Mouse (Mus musculus): Measurements from ENCODE around the gene Ccdc30.

Gene Ccdc30

DNA sequence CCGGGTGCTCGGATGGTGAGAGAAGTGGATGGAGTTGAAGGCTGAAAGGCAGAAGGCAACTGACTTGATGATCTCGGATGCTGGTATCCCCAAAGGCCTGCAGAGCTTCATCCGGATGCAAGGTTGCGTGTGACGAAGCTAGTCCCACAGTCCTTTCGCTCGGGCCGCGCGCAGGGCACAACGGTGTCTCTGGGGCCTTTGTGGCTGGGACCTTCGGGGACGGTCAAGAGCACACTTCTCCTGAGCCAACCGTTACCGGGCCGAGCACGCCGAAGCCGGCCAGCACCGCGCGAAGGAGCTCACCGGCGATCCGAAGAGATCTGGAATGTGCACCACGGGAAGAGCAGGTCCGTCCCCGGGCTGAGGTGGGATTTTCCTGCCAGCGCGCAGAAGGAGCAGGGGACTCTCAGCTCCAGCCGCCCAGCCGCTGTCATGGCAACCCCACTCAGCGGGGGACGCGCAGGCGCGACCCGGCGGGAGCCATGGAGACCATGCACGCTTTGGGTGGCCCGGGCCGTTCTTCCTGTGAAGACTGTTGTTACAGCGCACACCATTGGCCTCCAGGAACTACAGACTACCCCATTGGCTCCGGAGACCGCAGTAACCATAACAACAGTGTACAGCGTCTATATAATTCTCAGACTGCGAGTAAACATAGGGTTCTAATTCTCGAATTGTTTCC lies at the start of gene Ccdc30:
TSS of gene Ccdc30 (minus strand) at position 450 of the 682 bp plus-strand sequence.
- DNase-seq (ENCODE audit: low read depth, low spot score) = peak; percentile 98

DNA sequence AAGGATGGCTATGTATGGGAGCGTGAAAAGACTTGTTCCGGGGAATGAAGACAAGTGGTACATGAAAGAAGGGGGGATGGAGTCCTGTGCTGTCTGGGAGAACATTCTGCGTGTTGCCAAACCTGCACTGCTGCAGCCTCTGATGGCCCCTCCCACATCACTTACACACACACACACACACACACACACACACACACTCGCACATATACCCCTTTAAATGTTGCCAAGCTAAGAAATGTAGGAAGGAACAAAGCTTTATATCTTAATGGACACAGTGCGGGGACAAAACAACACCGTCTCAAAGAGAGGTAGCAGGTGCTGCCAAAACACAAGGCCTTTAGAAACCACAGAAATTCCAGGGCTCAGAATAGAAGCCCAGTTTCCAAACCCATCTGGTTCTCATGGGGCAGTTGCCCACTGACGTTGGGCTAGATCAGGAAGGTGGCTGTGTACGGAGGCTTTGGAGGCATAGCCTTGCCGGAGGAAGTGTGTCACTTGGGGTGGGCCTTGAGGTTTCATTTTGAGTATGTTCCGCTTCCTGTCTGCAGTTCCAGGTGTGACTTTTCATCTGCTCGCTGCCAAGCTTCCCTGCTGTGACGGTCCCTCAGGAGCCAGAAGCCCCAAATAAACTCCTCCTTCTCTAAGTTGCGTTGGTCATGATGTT lies 48.6 kb upstream of the Ccdc30 start:
- DNase-seq (ENCODE audit: low read depth, low spot score) = no peak

DNA sequence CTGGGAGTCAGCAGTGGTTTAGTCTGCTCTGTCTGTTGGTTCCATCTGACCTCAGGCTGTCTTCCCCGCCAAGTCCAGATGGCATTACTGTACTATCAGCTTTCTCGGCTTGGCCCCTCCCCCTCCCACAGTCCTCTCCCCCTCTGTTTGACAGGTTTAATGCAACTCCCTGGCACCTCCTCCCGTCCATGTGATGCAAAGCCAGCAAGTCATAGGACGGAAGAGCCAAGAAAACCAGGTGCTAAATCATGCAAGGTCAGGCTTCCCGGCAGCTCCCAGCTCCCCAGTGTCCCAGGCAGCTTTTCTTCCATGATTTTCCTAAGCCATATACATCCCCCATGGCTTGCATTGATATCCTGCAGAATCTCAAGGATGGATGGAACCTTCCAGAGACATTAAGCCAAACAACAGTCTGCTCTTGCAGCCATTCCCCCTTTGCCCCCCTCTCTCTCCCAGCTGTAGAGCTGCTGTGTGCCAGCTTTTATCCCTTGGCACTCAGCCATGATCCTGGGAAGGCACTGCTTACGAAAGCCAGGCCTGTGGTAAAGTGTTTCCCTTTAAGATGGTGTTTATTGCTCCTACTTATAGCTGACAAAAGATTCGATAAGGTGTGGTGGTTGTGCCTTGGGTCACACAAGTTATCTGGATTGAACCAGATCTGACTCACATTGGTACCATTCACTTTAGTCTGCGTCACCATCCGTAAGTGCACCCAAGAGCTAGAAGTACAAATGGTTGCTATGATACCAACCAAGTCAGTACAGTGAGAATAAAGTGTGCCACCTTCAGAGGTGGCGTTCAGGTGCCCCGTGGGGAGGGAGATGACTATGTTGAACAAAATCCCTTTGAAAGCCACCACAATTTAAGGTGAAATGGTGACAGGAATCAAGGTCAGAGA lies 47.8 kb upstream of the Ccdc30 start:
- DNase-seq (ENCODE audit: low read depth, low spot score) = peak; percentile 33

DNA sequence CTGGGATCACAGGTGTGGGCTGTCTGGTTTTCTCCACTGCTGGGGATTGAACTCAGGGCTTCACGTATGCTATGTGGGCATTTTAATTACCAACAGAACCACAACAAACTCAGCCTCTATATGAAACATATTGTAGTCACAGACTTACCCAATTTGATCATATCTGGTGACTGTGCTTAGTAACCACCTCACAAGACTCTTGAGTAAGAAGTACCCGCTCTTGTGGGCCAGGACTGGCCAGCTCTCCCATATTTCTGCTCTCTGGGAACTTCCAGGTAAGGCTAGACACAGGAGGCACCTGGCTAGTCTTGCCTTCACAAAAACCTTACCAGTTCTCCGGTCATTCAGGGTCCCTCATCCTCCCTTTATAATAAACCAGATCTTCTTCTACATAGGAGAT lies 47.1 kb upstream of the Ccdc30 start:
- no peak for DNase-seq (ENCODE audit: low read depth, low spot score)

DNA sequence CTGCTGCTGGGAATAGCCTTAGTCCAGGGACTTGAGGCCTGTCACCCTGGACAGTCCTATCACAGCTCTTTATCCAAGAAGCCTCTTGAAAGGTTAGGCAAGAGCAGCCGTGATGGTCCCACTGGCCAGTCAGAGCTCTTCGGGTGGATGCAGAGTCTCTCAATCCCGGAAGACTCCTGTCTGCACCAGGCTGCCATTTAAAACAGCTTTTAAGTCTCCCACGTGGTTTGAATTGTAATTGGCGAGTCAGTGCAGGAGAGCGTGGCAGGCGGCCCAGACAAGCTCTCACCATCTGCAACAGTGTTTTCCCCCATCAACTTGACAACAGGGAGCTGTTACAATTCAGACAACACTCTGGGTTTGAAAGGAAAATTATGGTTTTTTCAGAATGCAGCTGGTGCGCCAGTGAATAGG lies 45.4 kb upstream of the Ccdc30 start:
- DNase-seq (ENCODE audit: low read depth, low spot score) = no peak

DNA sequence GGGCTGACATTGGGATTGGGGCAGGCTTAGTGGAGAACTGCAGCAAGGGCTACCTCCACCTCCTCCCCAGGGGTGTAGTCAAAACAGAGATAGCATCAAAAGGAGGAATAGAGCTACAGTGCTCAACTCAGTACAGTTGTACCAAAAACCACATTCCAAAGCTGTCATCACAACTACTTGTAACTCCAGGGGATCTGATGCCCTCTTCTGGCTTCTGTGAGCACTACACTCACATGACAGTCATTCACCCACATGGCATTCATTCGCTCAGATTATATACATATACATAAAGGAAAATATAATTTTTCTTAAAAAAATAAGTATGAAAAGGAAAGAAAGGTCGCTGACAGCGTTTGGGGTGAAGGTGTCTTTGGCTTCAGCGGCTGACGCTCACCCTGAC lies 45.0 kb upstream of the Ccdc30 start:
- DNase-seq (ENCODE audit: low read depth, low spot score) = peak; percentile 55

DNA sequence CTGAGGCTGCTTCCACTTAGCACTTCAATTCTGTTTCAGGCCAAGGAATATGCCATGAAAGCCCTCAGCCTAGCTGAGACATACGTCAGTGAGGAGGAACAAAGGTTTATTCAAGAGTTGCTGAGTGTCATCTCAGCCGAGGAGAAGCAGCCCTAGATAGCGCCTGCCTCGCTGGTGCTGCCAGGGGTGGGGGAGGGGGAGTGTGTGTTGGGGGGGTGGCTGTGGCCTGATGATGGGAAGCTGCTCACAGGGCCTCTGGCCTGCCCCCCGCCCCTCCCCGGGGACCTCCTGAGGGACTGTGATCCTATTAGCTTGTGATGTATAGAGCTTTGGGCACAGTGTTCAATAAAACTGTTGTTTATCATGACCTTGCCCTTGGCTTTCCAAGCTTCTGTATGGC lies 38.2 kb upstream of the Ccdc30 start:
- no peak for DNase-seq (ENCODE audit: low read depth, low spot score)

DNA sequence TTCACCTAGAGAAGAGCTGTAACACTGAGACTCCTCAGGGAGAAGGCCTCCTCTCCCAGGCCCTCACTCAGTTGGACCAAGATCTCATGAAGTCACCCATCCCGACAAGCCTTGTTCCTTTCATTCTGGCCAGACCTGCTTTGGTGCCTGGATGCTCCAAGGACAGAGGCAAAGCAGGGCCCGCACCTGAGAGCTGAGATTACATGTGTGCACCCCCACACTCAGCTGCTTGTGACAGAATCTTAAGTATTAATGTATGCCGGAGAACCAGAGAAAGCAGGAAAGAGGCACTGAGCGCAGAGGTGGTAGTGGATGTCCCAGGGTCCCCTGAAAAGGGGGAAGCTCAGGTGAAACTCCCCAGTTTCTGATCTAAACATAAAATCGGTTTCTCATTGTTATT lies 37.8 kb upstream of the Ccdc30 start:
- no peak for DNase-seq (ENCODE audit: low read depth, low spot score)

DNA sequence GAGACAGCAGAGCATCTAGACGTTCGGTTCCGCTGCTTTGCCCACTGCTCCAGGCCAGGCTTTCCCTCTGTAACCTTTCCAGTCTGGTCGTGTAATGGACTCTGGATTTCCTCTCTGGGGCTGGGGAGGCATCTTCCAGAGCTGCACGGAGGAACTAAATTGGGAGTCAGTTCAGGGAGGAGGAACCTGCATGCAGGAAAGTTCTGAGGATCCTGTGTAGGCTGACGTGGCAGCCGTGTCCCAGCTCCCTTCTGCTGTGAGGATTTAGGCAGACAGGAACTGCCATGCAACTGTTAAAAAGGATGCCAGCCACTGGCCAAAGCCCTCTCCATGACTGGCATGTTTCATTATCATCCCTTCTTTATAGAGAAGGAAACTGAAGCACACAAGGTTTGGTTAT lies 35.1 kb upstream of the Ccdc30 start:
- no peak for DNase-seq (ENCODE audit: low read depth, low spot score)

DNA sequence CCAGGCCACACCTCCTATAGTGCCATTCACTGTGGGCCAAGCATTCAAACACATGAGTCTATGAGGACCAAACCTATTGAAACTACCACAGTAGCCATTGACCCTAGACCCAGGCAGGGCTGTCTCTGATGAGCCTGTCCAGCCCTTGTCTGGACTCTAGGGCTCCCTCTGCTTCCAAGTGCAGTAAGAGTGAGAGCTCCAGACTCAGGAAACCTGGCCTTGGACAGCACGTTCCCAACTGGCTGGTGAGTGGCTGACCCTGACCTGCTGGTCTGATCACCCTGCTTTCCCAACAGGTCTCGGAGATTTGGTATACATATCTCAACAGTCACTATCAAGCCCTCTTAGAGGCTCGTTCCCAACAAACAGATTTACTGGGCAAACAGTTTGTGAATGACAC lies 32.5 kb upstream of the Ccdc30 start:
- DNase-seq (ENCODE audit: low read depth, low spot score) = no peak

DNA sequence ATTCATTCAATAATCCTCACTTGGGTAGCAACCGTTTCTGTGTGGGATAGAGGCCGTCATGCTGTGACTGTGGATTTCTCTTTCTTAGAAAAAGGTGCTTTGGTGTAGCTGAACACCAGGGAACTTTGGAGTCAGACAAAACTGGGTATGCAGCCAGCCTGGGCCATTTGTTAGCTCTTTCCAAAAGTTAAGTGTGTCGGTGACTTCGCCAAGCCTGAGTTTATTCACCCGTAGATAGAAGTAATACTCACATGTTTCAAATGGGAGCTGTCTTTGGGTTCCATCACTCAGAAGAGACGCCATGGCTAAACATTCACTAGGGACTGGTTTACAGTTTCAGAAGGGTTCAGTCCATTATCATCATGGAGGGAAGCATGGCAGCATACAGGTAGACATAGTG lies 31.9 kb upstream of the Ccdc30 start:
- no peak for DNase-seq (ENCODE audit: low read depth, low spot score)

DNA sequence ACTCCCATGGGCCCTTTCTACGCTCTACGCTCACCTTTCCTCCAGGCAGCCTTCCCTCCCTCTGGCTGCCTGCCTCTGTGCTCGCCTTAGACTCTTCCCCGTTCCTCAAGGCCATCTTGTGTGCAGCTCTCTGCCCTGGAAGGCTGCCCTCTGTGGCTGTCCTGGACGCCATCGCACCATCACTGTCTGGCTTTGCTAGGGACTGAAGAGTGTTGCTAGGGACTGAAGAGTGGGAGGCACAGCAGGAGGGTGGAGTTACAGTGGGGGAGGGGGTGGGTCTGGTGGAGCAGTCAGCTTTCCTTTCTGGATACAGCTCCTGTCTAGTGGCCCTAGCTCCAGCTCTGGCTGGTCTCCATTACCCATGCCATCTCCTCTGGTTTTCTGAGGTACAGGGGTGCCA lies 27.2 kb upstream of the Ccdc30 start:
- DNase-seq (ENCODE audit: low read depth, low spot score) = peak; percentile 77

DNA sequence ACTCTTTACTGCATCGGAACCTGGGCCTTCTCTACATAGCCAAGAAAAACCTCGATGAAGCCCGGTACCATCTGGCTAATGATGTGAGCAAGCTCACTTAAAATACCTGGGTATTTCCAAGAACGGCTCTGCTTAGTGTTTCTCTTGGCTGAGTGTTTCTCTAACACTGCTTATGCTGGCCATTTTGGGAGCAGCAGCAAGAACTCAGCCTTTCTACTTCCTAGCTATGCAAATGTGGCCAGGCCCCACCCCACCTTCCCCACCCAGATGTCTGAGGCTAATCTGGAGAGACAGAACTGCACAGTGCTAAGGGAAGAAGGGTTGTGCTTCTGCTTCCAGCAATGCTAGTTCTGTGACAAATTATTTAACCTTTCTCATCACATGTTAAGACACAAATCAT lies 26.5 kb upstream of the Ccdc30 start:
- peak; percentile 73 for DNase-seq (ENCODE audit: low read depth, low spot score)

DNA sequence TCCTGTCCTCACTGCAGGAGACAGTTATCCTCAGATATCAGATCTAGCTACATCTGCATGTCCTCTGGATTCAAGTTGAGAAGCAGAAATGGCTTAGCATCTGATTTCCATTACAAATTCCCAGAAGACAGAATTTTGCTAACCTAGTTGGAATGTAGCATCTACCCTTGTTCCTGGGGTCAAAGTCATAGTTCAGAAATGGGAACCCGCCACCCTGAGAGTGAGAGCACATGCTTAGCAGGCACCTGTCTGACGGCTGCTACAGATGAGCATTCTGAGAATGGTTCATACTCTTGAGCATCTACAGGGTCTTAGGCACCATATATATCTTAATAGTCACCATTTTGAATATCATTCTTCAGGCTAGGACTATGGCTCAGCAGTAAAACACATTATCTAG lies 22.6 kb upstream of the Ccdc30 start:
- DNase-seq (ENCODE audit: low read depth, low spot score) = no peak

DNA sequence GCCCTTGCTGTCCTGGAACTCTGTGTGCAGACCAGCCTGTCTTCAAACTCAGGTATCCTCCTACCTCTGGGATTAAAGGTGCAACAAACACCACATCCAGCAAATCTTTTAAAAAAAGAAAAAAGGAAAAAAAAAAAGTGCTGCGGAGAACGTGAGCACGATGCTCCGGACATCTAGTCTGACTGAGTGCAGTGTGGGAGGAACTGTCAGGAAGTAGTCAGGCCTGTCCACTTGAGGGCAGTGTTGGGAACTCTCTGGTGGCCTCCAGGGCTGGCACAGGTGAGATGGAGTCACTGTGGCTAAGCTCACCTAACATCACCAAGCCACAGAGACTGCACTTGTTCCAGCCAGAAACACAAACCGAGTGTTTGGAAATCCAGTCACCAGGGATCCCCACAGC lies 15.4 kb upstream of the Ccdc30 start:
- peak; percentile 51 for DNase-seq (ENCODE audit: low read depth, low spot score)

DNA sequence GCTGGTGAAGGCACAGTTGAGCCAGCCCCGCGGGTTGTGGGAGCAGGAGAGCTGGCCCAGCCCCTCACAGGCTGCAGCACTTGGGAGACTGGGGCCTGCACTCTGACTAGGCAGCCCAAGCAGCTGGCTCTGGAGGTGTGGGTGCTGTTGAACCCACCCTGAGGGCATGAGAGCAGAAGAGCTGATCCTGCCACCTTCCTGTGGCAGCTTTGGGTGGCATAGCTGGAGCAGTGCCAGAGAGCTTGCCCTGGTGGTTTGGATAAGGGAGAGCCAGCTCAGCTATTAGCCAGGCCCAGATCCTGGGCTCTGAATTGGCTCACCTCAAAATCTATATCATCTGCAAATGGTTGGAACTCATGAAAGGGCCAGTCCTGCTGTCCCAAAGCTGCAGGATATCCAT lies 12.4 kb upstream of the Ccdc30 start:
- DNase-seq (ENCODE audit: low read depth, low spot score) = no peak

DNA sequence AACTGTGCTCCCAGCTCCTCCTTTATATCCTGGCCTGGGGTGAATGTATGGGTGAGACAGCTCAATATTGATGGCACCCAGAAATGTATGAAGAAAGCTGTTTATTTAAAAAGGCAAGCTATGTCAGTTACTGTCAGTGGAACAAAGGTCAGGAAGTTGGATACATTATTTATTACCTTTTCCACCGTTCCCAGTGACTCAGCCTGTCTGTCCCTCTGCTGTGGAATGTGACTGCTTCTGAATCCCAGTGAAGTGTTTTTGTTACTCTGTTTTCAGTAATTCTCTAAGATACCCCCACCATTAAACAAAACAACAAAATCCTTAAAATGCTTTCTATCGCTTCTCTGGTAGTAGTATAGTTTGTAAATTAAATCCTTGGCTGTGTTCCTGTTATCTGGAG lies 10.3 kb upstream of the Ccdc30 start:
- DNase-seq (ENCODE audit: low read depth, low spot score) = no peak

DNA sequence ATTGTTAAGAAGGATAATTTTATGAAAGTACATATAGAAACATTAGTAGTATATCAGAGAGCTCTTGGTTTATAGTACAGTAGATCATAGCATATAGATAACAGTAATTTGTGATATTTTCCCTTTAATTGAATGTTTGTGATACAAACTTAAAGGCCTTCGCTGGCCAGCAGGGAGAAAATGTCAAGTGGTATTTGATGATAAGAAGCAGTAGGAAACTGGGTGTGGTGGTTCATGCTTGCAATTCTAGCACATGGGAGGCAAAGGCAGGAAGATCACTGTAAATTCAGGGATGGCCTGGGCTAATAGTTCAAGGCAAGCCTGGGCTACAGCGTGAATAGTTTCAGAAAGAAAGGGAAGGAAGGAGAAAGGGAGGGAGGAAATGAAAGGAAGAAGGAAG lies 9.8 kb upstream of the Ccdc30 start:
- DNase-seq (ENCODE audit: low read depth, low spot score) = no peak

DNA sequence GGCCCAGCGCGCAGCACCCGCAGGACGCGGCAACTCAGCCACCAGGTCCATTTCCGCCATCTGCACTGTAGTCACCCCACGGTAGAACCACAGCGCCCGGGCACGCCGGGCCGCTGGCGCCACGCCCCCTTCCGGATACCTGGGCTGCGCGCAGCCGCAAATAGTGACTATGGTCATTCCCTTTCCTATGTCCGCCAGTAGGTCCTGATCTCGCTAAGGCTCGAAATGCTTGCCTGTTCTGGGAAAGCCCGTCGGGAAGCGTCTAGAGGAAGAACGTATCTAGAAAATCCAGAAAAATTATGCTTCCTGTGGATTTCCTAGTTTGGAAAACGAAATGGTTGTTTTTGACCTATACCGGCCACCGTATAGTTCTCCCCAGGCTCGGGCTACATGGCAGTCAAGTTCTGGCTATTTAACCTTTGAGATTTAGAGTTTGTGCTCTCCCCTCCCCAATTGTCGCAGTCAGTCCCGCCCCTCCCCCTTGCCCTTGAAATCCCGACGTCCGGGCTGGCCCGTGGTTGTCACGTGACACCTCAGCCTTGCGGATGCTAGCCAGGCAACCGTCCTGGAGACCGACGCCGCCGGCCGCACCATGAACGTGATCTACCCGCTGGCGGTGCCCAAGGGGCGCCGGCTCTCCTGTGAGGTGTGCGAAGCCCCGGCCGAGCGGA lies 7.1 kb upstream of the Ccdc30 start, which contains the start of the genes Ppcs and Zmynd12:
TSS of gene Ppcs (minus strand) at position 127 of the 671 bp plus-strand sequence.
TSS of gene Zmynd12 (plus strand) at position 521 of the 671 bp plus-strand sequence.
- DNase-seq (ENCODE audit: low read depth, low spot score) = peak; percentile 98

DNA sequence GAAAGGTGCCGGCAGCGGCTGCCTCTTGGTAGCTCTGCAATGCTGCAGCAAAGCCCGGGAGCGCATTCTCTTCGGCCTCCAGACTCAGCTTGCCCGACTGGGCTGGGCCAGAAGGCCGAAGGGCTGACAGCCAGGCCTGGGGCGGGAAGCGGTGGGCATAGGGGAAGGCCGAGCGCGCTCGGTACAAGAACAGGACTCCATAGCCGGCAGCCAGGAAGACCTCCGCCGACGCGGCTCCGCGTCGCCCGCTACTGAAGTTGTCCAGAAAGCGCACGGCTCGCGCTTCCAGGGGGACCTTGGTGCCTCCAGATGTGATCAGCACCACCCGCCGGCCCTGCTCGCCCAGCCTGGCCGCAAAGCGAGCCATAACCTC lies 6.6 kb upstream of the Ccdc30 start:
- DNase-seq (ENCODE audit: low read depth, low spot score) = no peak

DNA sequence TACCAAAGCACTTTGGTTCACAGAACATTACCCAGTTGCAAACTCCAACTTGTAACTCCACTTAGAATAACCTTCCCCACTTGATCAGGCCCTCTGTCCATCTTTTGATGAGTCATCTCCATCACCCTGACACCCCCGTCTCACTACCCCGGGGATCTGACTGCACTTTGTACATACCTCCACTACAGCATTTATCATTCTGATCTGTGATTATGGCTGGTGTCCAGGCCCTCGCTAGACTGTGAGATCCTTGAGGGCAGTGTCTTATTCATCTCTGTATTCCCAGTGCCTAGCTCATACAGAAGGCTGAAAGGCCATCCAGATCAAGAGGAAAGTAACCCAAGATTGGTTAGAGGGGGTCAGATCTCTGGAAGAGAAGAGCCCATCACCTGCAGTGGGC lies 5.9 kb upstream of the Ccdc30 start:
- no peak for DNase-seq (ENCODE audit: low read depth, low spot score)

DNA sequence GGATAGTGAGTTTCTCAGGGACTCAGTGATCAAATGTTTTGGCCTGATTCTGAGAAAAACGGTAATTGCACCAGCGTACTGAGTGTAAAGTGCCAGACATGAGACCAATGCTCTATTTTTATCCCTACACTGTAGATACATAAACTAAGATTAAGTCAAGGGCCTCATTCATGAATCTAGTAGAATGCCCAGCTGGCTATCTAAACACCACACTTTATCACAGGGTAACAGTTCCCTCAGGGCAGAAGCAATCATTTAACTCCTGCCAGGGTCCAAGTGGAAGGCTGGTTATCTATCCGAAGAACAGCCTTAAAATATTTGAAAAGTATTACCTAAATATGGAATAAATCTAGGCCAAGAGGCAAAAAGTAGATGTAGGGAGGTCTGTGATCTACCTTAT lies 2.6 kb upstream of the Ccdc30 start:
- DNase-seq (ENCODE audit: low read depth, low spot score) = no peak
